Comparison of ENCODE assay signal across 24 mouse cellular contexts in genomic region chr6:127215915-127216314, GRCm38 (mm10).
"Had no signal": no experiment of that assay in that cellular context is flagged by ENCODE, and none has a peak within 500 bp of the region (broad histone marks: within the 10 kb centered on the region; RNA-seq: fewer than 3 reads in every experiment).

No protein-coding gene starts in this region.

- H3K4me1 ChIP-seq: heart, embryonic 12.5 days; hindbrain, embryonic 12.5 days; intestine, embryonic 15.5 days; liver, embryonic 13.5 days; liver, embryonic 15.5 days had no signal

- H3K4me3 ChIP-seq: heart, embryonic 10.5 days; heart, embryonic 12.5 days; hindbrain, embryonic 10.5 days; hindbrain, embryonic 12.5 days; intestine, embryonic 15.5 days; layer of hippocampus, adult 2 months; left cerebral cortex, adult 2 months; limb, embryonic 10.5 days; limb, embryonic 12.5 days; liver, embryonic 13.5 days; liver, embryonic 15.5 days had no signal

- DNase-seq: gastrocnemius, postnatal 14 days; gastrocnemius, postnatal 36 days; heart, adult 18-20 months; heart, postnatal 10 days; heart, postnatal 4 days; kidney, adult 18-20 months; kidney, adult 8-10 months; kidney, postnatal 10 days; kidney, postnatal 25 days; liver; liver, embryonic 13.5 days; liver, postnatal 0 days had no signal

- H3K27ac ChIP-seq: heart, embryonic 10.5 days; hindbrain, embryonic 10.5 days; hindbrain, embryonic 12.5 days; hindbrain, embryonic 14.5 days; intestine, embryonic 15.5 days; layer of hippocampus, adult 2 months; left cerebral cortex, adult 2 months; liver, embryonic 13.5 days; liver, embryonic 15.5 days had no signal

- H3K9me3 ChIP-seq: heart, embryonic 10.5 days; heart, embryonic 12.5 days; hindbrain, embryonic 10.5 days; hindbrain, embryonic 12.5 days; intestine, embryonic 15.5 days; limb, embryonic 10.5 days; limb, embryonic 12.5 days; liver, embryonic 13.5 days; liver, embryonic 15.5 days had no signal

- H3K36me3 ChIP-seq: heart, embryonic 10.5 days; heart, embryonic 12.5 days; hindbrain, embryonic 10.5 days; hindbrain, embryonic 12.5 days; intestine, embryonic 15.5 days; limb, embryonic 10.5 days; limb, embryonic 12.5 days; liver, embryonic 13.5 days; liver, embryonic 15.5 days had no signal

- H3K4me2 ChIP-seq: heart, embryonic 12.5 days; hindbrain, embryonic 12.5 days; hindbrain, embryonic 14.5 days; intestine, embryonic 15.5 days; limb, embryonic 12.5 days; liver, embryonic 11.5 days; liver, embryonic 13.5 days; liver, embryonic 15.5 days had no signal

- H3K9ac ChIP-seq: heart, embryonic 12.5 days; hindbrain, embryonic 12.5 days; hindbrain, embryonic 14.5 days; intestine, embryonic 15.5 days; limb, embryonic 12.5 days; liver, embryonic 13.5 days; liver, embryonic 15.5 days; liver, postnatal 0 days had no signal

- H3K27me3 ChIP-seq: intestine, embryonic 15.5 days; limb, embryonic 12.5 days; liver, embryonic 15.5 days had no signal
